Mouse (Mus musculus) midbrain, embryonic 13.5 days (tissue): Measurements from ENCODE around the gene Chfr. TPM values are rescaled to one million over a fixed set of nuclear protein-coding genes. Genes with fewer than 3 reads are reported as not detected.
"Not testable (repeated sequence)": the region's sequence is repeated elsewhere in the genome, so short reads cannot be mapped to it uniquely, and the experiment has no call there.

ENCODE experiments used
- ATAC-seq: fragments of 200-750 bp; cut with Nextera tagmentation; 2 replicates; pipeline ENCODE4 v1.8.0; 2017; ENCODE audit warnings: mild to moderate bottlenecking, moderate TSS enrichment, moderate library complexity
- H3K27ac ChIP-seq: fragments of 300-500 bp; sonication (generic); 2 replicates; pipeline ENCODE4 v1.5.1; 2015; ENCODE audit warnings: inconsistent platforms, mild to moderate bottlenecking, moderate library complexity
- H3K27me3 ChIP-seq: fragments of 300-500 bp; sonication (generic); 2 replicates; pipeline ENCODE4 v1.6.1; 2015; ENCODE audit warnings: mild to moderate bottlenecking, inconsistent platforms
- H3K36me3 ChIP-seq: fragments of 300-500 bp; sonication (generic); 2 replicates; pipeline ENCODE4 v1.6.1; 2015; ENCODE audit warnings: mild to moderate bottlenecking, inconsistent platforms
- H3K4me1 ChIP-seq: fragments of 300-500 bp; sonication (generic); replicated peaks from 2 replicates; pipeline ENCODE4 v1.6.1; 2015; ENCODE audit warnings: inconsistent platforms
- H3K4me2 ChIP-seq: fragments of 300-500 bp; sonication (generic); replicated peaks from 2 replicates; pipeline ENCODE4 v1.6.1; 2015; ENCODE audit warnings: moderate library complexity, mild to moderate bottlenecking, inconsistent platforms
- H3K4me3 ChIP-seq: fragments of 300-500 bp; sonication (generic); replicated peaks from 2 replicates; pipeline ENCODE4 v1.5.1; 2015; ENCODE audit warnings: mild to moderate bottlenecking, inconsistent platforms
- H3K9ac ChIP-seq: fragments of 300-500 bp; sonication (generic); replicated peaks from 2 replicates; pipeline ENCODE4 v1.6.1; 2015; ENCODE audit warnings: mild to moderate bottlenecking, inconsistent platforms
- H3K9me3 ChIP-seq: fragments of 300-500 bp; sonication (generic); 2 replicates; pipeline ENCODE4 v1.6.1; 2016; ENCODE audit warnings: mild to moderate bottlenecking, inconsistent platforms
- WGBS: fragments of 180-500 bp; shearing (Covaris S2); methylation state at CpG from one replicate; pipeline ENCODE4 v1.1.7; 2015; 5-methylcytosine and 5-hydroxymethylcytosine counted together
- polyA plus RNA-seq: library from polyadenylated mRNA; unstranded; fragments of >200 nt; fragmentation: Nextera tagmentation; extraction: Ambion mirVana; gene quantifications from 2 replicates; pipeline ENCODE4 v1.2.1, GENCODE M21; 2015

Gene Chfr
- polyA plus RNA-seq, 1 experiment from 2014 or later = 106 TPM

- Histone ChIP-seq H3K4me3 (no peak overlapping the region), H3K4me1 (peaks cover 36% of the 10 kb centered on the region), H3K9ac (no peak overlapping the region), H3K4me2 (peak overlapping the region; percentile 66; the same call in 1 of the 2 replicates), H3K27me3 (0 out of 2 replicates have a peak, but pooled peaks cover 7% of the 10 kb centered on the region), H3K27ac (no peak overlapping the region), H3K9me3 (no peaks in the 10 kb centered on the region), H3K36me3 (peaks cover 44% of the 10 kb centered on the region)
- ATAC-seq = no peak
- 93% methylated on average over 13 of the region's 13 CpGs for WGBS
Observed at GRCm38 (mm10) chr5:110102429-110102828, 33.2 kb upstream of the Chfr start.

- WGBS = 95% methylated on average over 19 of the region's 19 CpGs
- Histone ChIP-seq H3K4me3 (no peak overlapping the region), H3K36me3 (peaks cover 44% of the 10 kb centered on the region), H3K4me2 (no peak overlapping the region), H3K27me3 (0 out of 2 replicates have a peak, but pooled peaks cover 7% of the 10 kb centered on the region), H3K27ac (no peak overlapping the region), H3K9ac (no peak overlapping the region), H3K9me3 (no peaks in the 10 kb centered on the region), H3K4me1 (peaks cover 36% of the 10 kb centered on the region)
- ATAC-seq = no peak
Observed at GRCm38 (mm10) chr5:110102853-110103625, 32.6 kb upstream of the Chfr start.

- ATAC-seq = no peak
Observed at GRCm38 (mm10) chr5:110103901-110104615, 31.6 kb upstream of the Chfr start.

GRCm38 (mm10) chr5:110104616-110105380 is 30.8 kb upstream of the Chfr start:
- Histone ChIP-seq H3K4me2 (no peak overlapping the region), H3K27me3 (0 out of 2 replicates have a peak, but pooled peaks cover 7% of the 10 kb centered on the region), H3K4me1 (peaks cover 34% of the 10 kb centered on the region), H3K9ac (no peak overlapping the region), H3K4me3 (no peak overlapping the region), H3K36me3 (peaks cover 44% of the 10 kb centered on the region), H3K9me3 (no peaks in the 10 kb centered on the region), H3K27ac (no peak overlapping the region)
- ATAC-seq = no peak
- 97% methylated on average over 36 of the region's 36 CpGs for WGBS

More at GRCm38 (mm10) chr5:110103901-110104615, 31.6 kb upstream of the Chfr start:
- 97% methylated on average over 27 of the region's 27 CpGs for WGBS
- Histone ChIP-seq H3K9ac (no peak overlapping the region), H3K4me2 (no peak overlapping the region), H3K4me3 (no peak overlapping the region), H3K27ac (no peak overlapping the region), H3K4me1 (peaks cover 36% of the 10 kb centered on the region), H3K27me3 (0 out of 2 replicates have a peak, but pooled peaks cover 7% of the 10 kb centered on the region), H3K9me3 (no peaks in the 10 kb centered on the region), H3K36me3 (peaks cover 44% of the 10 kb centered on the region)

- ATAC-seq = no peak
Observed at GRCm38 (mm10) chr5:110106140-110106871, 29.3 kb upstream of the Chfr start.

GRCm38 (mm10) chr5:110106901-110107564 is 28.6 kb upstream of the Chfr start:
- no peaks in the 10 kb centered on the region for H3K9me3 ChIP-seq
- peak overlapping the region; percentile 95 for H3K4me2 ChIP-seq
- ATAC-seq = peak; percentile 29
- peaks cover 23% of the 10 kb centered on the region for H3K4me1 ChIP-seq
- peaks cover 47% of the 10 kb centered on the region for H3K36me3 ChIP-seq
- peak overlapping the region; percentile 77 for H3K9ac ChIP-seq
- H3K4me3 ChIP-seq = peak overlapping the region; percentile 80
- WGBS = 17% methylated on average over 40 of the region's 41 CpGs
- H3K27ac ChIP-seq = peak overlapping the region; percentile 95
- H3K27me3 ChIP-seq = no peaks in the 10 kb centered on the region

More at GRCm38 (mm10) chr5:110106140-110106871, 29.3 kb upstream of the Chfr start:
- WGBS = 93% methylated on average over 26 of the region's 26 CpGs
- peak overlapping the region; percentile 80 for H3K4me3 ChIP-seq
- H3K27me3 ChIP-seq = 0 out of 2 replicates have a peak, but pooled peaks cover under 1% of the 10 kb centered on the region
- peak overlapping the region; percentile 95 for H3K4me2 ChIP-seq
- no peak overlapping the region for H3K27ac ChIP-seq
- H3K4me1 ChIP-seq = peaks cover 30% of the 10 kb centered on the region
- H3K9me3 ChIP-seq = no peaks in the 10 kb centered on the region
- H3K9ac ChIP-seq = peak overlapping the region; percentile 77
- peaks cover 44% of the 10 kb centered on the region for H3K36me3 ChIP-seq

GRCm38 (mm10) chr5:110107581-110108304 is 27.9 kb upstream of the Chfr start, which contains the start of gene Gtpbp6:
Gene Gtpbp6 (minus strand): TSS chr5:110108197.
- Histone ChIP-seq H3K4me2 (peak within 1 kb of the TSS; percentile 95), H3K4me1 (peaks cover 20% of the 10 kb centered on the region), H3K9me3 (no peaks in the 10 kb centered on the region), H3K36me3 (peaks cover 46% of the 10 kb centered on the region), H3K9ac (peak within 1 kb of the TSS; percentile 77), H3K27me3 (no peaks in the 10 kb centered on the region), H3K27ac (peak within 1 kb of the TSS; percentile 95), H3K4me3 (peak within 1 kb of the TSS; percentile 80)
- WGBS = under 1% methylated on average over 70 of the region's 71 CpGs
- peak; percentile 77 for ATAC-seq

GRCm38 (mm10) chr5:110108305-110108628 is 27.4 kb upstream of the Chfr start:
- WGBS = under 1% methylated on average over 7 of the region's 7 CpGs
- Histone ChIP-seq H3K27me3 (no peaks in the 10 kb centered on the region), H3K4me3 (peak overlapping the region; percentile 80), H3K36me3 (peaks cover 46% of the 10 kb centered on the region), H3K9me3 (no peaks in the 10 kb centered on the region), H3K27ac (peak overlapping the region; percentile 95), H3K4me1 (peaks cover 20% of the 10 kb centered on the region), H3K9ac (no peak overlapping the region), H3K4me2 (peak overlapping the region; percentile 95)
- no peak for ATAC-seq

- ATAC-seq = peak; percentile 76
- peaks cover 43% of the 10 kb centered on the region for H3K36me3 ChIP-seq
- WGBS = under 1% methylated on average over 12 of the region's 12 CpGs
- no peaks in the 10 kb centered on the region for H3K9me3 ChIP-seq
- peak within 1 kb of the TSS; percentile 95 for H3K27ac ChIP-seq
- H3K4me1 ChIP-seq = peaks cover 20% of the 10 kb centered on the region
- H3K27me3 ChIP-seq = no peaks in the 10 kb centered on the region
- H3K4me3 ChIP-seq = peak within 1 kb of the TSS; percentile 54
- H3K9ac ChIP-seq = peak within 1 kb of the TSS; percentile 71
- H3K4me2 ChIP-seq = peak within 1 kb of the TSS; percentile 73
Observed at GRCm38 (mm10) chr5:110109991-110110441, 25.6 kb upstream of the Chfr start, which contains the start of gene Zfp605. Gene Zfp605 (plus strand): TSS chr5:110110092.

- not testable (repeated sequence) for H3K4me3 ChIP-seq, H3K4me2 ChIP-seq, H3K27me3 ChIP-seq, H3K9me3 ChIP-seq, H3K4me1 ChIP-seq, ATAC-seq, H3K27ac ChIP-seq, H3K9ac ChIP-seq
- H3K36me3 ChIP-seq = peaks cover 80% of the 10 kb centered on the region
- 88% methylated on average over 3 of the region's 3 CpGs for WGBS
Observed at GRCm38 (mm10) chr5:110122380-110122779, 13.3 kb upstream of the Chfr start.
